Comparison of ENCODE assay signal across 8 mouse cellular contexts in genomic region chr6:115601715-115602523, GRCm38 (mm10). TPM values are rescaled to one million over a fixed set of nuclear protein-coding genes. Genes with fewer than 3 reads are reported as not detected.
DNase-seq lines count a peak whose midpoint lies in the region.

Mkrn2 (plus strand) TSS chr6:115601902.

- peak within 1 kb of the TSS; percentile 92 for H3K27ac ChIP-seq in hindbrain, embryonic 10.5 days

- under 1% methylated on average over 61 of the region's 61 CpGs for WGBS in hindbrain, embryonic 10.5 days

- no peaks in the 10 kb centered on the region for H3K9me3 ChIP-seq in hindbrain, embryonic 10.5 days

- peak within 1 kb of the TSS; percentile 97 for H3K4me3 ChIP-seq in hindbrain, embryonic 10.5 days

- peaks cover 20% of the 10 kb centered on the region for H3K4me1 ChIP-seq in hindbrain, embryonic 10.5 days (replicated peaks)

- H3K27me3 ChIP-seq in hindbrain, embryonic 10.5 days (ENCODE audit: insufficient read depth, poor library complexity, severe bottlenecking) = no peaks in the 10 kb centered on the region

- DNase-seq in NIH3T3 (ENCODE audit: low read depth) = peak; percentile 96
- peak; percentile 82 for DNase-seq in cerebellum, adult 9-10 months
- peak in 1 of 2 experiments; percentile 88 for DNase-seq in frontal cortex, adult 2 months (ENCODE audit: extremely low spot score in 1 of 2, low spot score in 1 of 2)
- DNase-seq in hindbrain, embryonic 10.5 days (ENCODE audit: low spot score) = peak; percentile 91
- peak; percentile 51 for DNase-seq in layer of hippocampus, adult 9-10 months (ENCODE audit: low spot score)
- DNase-seq in lung, postnatal 10 days = peak; percentile 91
- peak; percentile 90 for DNase-seq in ovary, postnatal 14 days (ENCODE audit: low spot score)
- peak; percentile 80 to 88 for DNase-seq in thymus, postnatal 10 days (ENCODE audit: low spot score in 2 of 2)

- peaks cover 13% of the 10 kb centered on the region; the same call in 1 of the 2 replicates for H3K36me3 ChIP-seq in hindbrain, embryonic 10.5 days

RNA-seq across cellular contexts. Expression of gene Mkrn2, which starts in this region (rescaled TPM):
- 21.5 and 29.0 TPM in 2 replicates for polyA plus RNA-seq in frontal cortex, adult 2 months (2012; rRNA removed)
- 25.0 and 28.5 TPM in 2 replicates for polyA plus RNA-seq in hindbrain, embryonic 10.5 days (2016; fragmentation: Nextera tagmentation; extraction: Ambion mirVana)
